ENCODE assay signal across 15 mouse cellular contexts in genomic region chr5:29250795-29251495, GRCm38 (mm10). TPM values are rescaled to one million over a fixed set of nuclear protein-coding genes. Genes with fewer than 3 reads are reported as not detected.
DNase-seq lines count a peak whose midpoint lies in the region; ATAC-seq lines count a peak whose summit lies in the region.
"Had no signal": no experiment of that assay in that cellular context is flagged by ENCODE, and none has a peak within 500 bp of the region (broad histone marks: within the 10 kb centered on the region; RNA-seq: fewer than 3 reads in every experiment).

No protein-coding gene starts in this region.

- peak; percentile 32 for DNase-seq in embryo, embryonic 10 days (ENCODE audit: low spot score)
- no peak for DNase-seq in embryo, embryonic 9.5 days (ENCODE audit: extremely low spot score)
- peak; percentile 59 for DNase-seq in Muller cell, postnatal 12 days (ENCODE audit: inconsistent ontology term)
- peak; percentile 27 for DNase-seq in hindbrain, embryonic 14.5 days (ENCODE audit: low spot score)
- DNase-seq in heart, postnatal 14 days = no peak
- DNase-seq: adrenal gland, postnatal 25 days; cerebellum, adult 11 months; gastrocnemius, postnatal 36 days; kidney, postnatal 14 days; thymus, postnatal 4 days had no signal

- no peak overlapping the region for H3K9ac ChIP-seq in hindbrain, embryonic 14.5 days
- no peak overlapping the region for H3K9ac ChIP-seq in midbrain, embryonic 16.5 days (ENCODE audit: low read depth, low read length)
- H3K9ac ChIP-seq in liver, embryonic 12.5 days = no peak overlapping the region
- H3K9ac ChIP-seq: embryonic facial prominence, embryonic 12.5 days; limb, embryonic 13.5 days had no signal

- intact Hi-C loops in heart, postnatal 14 days (cut with DNase I) = no loop called here

- WGBS in hindbrain, embryonic 14.5 days = 14% methylated on average over 8 of the region's 8 CpGs
- WGBS in midbrain, embryonic 16.5 days = 4% methylated on average over 8 of the region's 8 CpGs
- WGBS in liver, embryonic 12.5 days (ENCODE audit: insufficient replicate concordance) = 77% methylated on average over 8 of the region's 8 CpGs

- no peak overlapping the region for H3K27ac ChIP-seq in hindbrain, embryonic 14.5 days
- H3K27ac ChIP-seq in midbrain, embryonic 16.5 days (ENCODE audit: low read length) = peak overlapping the region; percentile 54; the same call in 1 of the 2 replicates
- H3K27ac ChIP-seq in liver, embryonic 12.5 days = no peak overlapping the region
- H3K27ac ChIP-seq: embryonic facial prominence, embryonic 12.5 days; limb, embryonic 13.5 days had no signal

- H3K9me3 ChIP-seq in hindbrain, embryonic 14.5 days (ENCODE audit: control insufficient read depth, low read length) = no peaks in the 10 kb centered on the region
- H3K9me3 ChIP-seq in midbrain, embryonic 16.5 days (replicated peaks; ENCODE audit: control insufficient read depth, low read length, poor library complexity, severe bottlenecking) = no peaks in the 10 kb centered on the region
- H3K9me3 ChIP-seq in liver, embryonic 12.5 days (replicated peaks) = no peaks in the 10 kb centered on the region
- H3K9me3 ChIP-seq: embryonic facial prominence, embryonic 12.5 days; limb, embryonic 13.5 days had no signal

- H3K27me3 ChIP-seq in hindbrain, embryonic 14.5 days (ENCODE audit: control insufficient read depth, insufficient read depth, low read length) = no peaks in the 10 kb centered on the region
- no peaks in the 10 kb centered on the region for H3K27me3 ChIP-seq in midbrain, embryonic 16.5 days (ENCODE audit: control insufficient read depth, insufficient read depth, low read depth, low read length)
- no peaks in the 10 kb centered on the region for H3K27me3 ChIP-seq in liver, embryonic 12.5 days (replicated peaks)
- H3K27me3 ChIP-seq: embryonic facial prominence, embryonic 12.5 days; limb, embryonic 13.5 days had no signal

- H3K4me2 ChIP-seq in hindbrain, embryonic 14.5 days (replicated peaks) = no peak overlapping the region
- H3K4me2 ChIP-seq in midbrain, embryonic 16.5 days (ENCODE audit: low read length) = peak overlapping the region; percentile 12; the same call in 1 of the 2 replicates
- no peak overlapping the region for H3K4me2 ChIP-seq in liver, embryonic 12.5 days
- H3K4me2 ChIP-seq: embryonic facial prominence, embryonic 12.5 days; limb, embryonic 13.5 days had no signal

- peak; percentile 80; the same call in 1 of the 2 replicates for ATAC-seq in hindbrain, embryonic 14.5 days (ENCODE audit: low FRiP score)
- ATAC-seq in midbrain, embryonic 16.5 days = peak; percentile 92
- no peak for ATAC-seq in liver, embryonic 12.5 days
- no peak for ATAC-seq in megakaryocyte progenitor cell, adult 5-6 weeks (replicated peaks; ENCODE audit: poor library complexity)

- H3K36me3 ChIP-seq in hindbrain, embryonic 14.5 days (replicated peaks; ENCODE audit: control insufficient read depth, insufficient read depth) = no peaks in the 10 kb centered on the region
- H3K36me3 ChIP-seq in midbrain, embryonic 16.5 days (ENCODE audit: control insufficient read depth, insufficient read depth, low read length) = no peaks in the 10 kb centered on the region
- H3K36me3 ChIP-seq in liver, embryonic 12.5 days = no peaks in the 10 kb centered on the region
- H3K36me3 ChIP-seq: embryonic facial prominence, embryonic 12.5 days; limb, embryonic 13.5 days had no signal

- 0 out of 2 replicates have a peak, but pooled peaks cover 4% of the 10 kb centered on the region for H3K4me1 ChIP-seq in hindbrain, embryonic 14.5 days (replicated peaks; ENCODE audit: control insufficient read depth, insufficient read depth, low read length)
- peaks cover 4% of the 10 kb centered on the region; the same call in 1 of the 2 replicates for H3K4me1 ChIP-seq in midbrain, embryonic 16.5 days (ENCODE audit: control insufficient read depth, insufficient read depth, low read length)
- H3K4me1 ChIP-seq in liver, embryonic 12.5 days = no peaks in the 10 kb centered on the region
- H3K4me1 ChIP-seq: embryonic facial prominence, embryonic 12.5 days; limb, embryonic 13.5 days had no signal

- no peak overlapping the region for H3K4me3 ChIP-seq in hindbrain, embryonic 14.5 days (replicated peaks; ENCODE audit: low read length)
- H3K4me3 ChIP-seq in midbrain, embryonic 16.5 days (ENCODE audit: low read depth, low read length) = no peak overlapping the region
- no peak overlapping the region for H3K4me3 ChIP-seq in liver, embryonic 12.5 days
- H3K4me3 ChIP-seq: embryonic facial prominence, embryonic 12.5 days; limb, embryonic 13.5 days had no signal

RNA-seq across cellular contexts. Expression of gene Rnf32, which starts 55.2 kb away (rescaled TPM):
- 18.7 and 19.8 TPM in 2 replicates for polyA plus RNA-seq in hindbrain, embryonic 14.5 days (2014; fragmentation: Nextera tagmentation; extraction: Ambion mirVana)
- 19.3 and 21.9 TPM in 2 replicates for polyA plus RNA-seq in midbrain, embryonic 16.5 days (2015; fragmentation: Nextera tagmentation; extraction: Ambion mirVana)
- 0.33 and 0.46 TPM in 2 replicates for polyA plus RNA-seq in liver, embryonic 12.5 days (2016; fragmentation: Nextera tagmentation; extraction: Ambion mirVana)
- total RNA-seq in megakaryocyte progenitor cell, adult 5-6 weeks (2015) = not detected in 2 replicates
- total RNA-seq in megakaryocyte progenitor cell, adult 5-6 weeks (2017) = not detected in 2 replicates
- under 1 TPM; 0.49 to 0.60 TPM for total RNA-seq in heart, postnatal 14 days (2021)

Comparison
In these comparisons a context has a peak if more than half of its experiments do, and no peak if none do; other contexts are left out.
1. DNase-seq: peak in embryo, embryonic 10 days (single experiment), Muller cell, postnatal 12 days (single experiment) and hindbrain, embryonic 14.5 days (single experiment); none in embryo, embryonic 9.5 days (single experiment) and heart, postnatal 14 days (0 of 2).
2. ATAC-seq: peak in hindbrain, embryonic 14.5 days (single experiment) and midbrain, embryonic 16.5 days (single experiment); none in liver, embryonic 12.5 days (single experiment) and megakaryocyte progenitor cell, adult 5-6 weeks (single experiment).
3. RNA of gene Rnf32, which starts 55.2 kb away (polyA plus RNA-seq): 19.3 to 21.9 TPM in midbrain, embryonic 16.5 days and 18.7 to 19.8 TPM in hindbrain, embryonic 14.5 days; 0.33 to 0.46 TPM in liver, embryonic 12.5 days; every median in the first group is over 10 times any median in the second.